Comparison of ENCODE assay signal across 21 mouse cellular contexts in the genomic region with DNA sequence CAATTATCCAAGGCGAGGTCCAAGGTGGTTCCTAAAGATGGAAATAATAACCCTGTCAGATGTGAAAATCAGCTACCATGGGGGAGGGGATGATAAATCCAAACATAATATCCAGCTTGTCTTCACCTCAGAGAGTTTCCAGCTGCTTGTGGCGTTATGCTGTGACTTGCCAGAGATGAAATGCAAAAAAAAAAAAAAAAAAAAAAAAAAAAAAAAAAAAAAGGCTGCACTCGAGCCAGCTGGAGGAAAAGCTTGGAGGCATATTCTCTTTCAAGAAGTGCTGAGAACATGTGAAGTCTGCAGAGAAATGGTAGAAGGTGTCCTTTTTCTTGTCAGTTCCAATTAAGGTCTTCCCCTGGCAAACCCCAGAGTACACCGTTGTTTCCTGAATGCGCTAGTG. TPM values are rescaled to one million over a fixed set of nuclear protein-coding genes. Genes with fewer than 3 reads are reported as not detected.
A peak's percentile ranks its signal among the peaks of the same experiment; 100 is the strongest.
DNase-seq lines count a peak whose midpoint lies in the region; ATAC-seq and TF ChIP-seq lines count a peak whose summit lies in the region.
"Had no signal": no experiment of that assay in that cellular context is flagged by ENCODE, and none has a peak within 500 bp of the region (broad histone marks: within the 10 kb centered on the region; RNA-seq: fewer than 3 reads in every experiment).

No protein-coding gene starts in this region.

- TF ChIP-seq POLR2A in brain, embryonic 14.5 days (IDR thresholded peaks at IDR 0.05; ENCODE audit: borderline replicate concordance, extremely low read depth, insufficient read depth, insufficient read length, poor library complexity, severe bottlenecking), result no peak

- intact Hi-C loops in left cerebral cortex, postnatal 36 days (cut with DNase I), result no loop called here

- no peak overlapping the region for H3K4me3 ChIP-seq in layer of hippocampus, adult 2 months
- H3K4me3 ChIP-seq in stomach, embryonic 14.5 days (ENCODE audit: low read depth, low read length), result no peak overlapping the region
- no peak overlapping the region for H3K4me3 ChIP-seq in stomach, postnatal 0 days (ENCODE audit: low read depth, low read length)
- H3K4me3 ChIP-seq: embryonic facial prominence, embryonic 12.5 days; forebrain, embryonic 15.5 days; heart, embryonic 12.5 days; intestine, embryonic 15.5 days; midbrain, embryonic 13.5 days; neural tube, embryonic 13.5 days; stomach, embryonic 15.5 days had no signal

- no peak for DNase-seq in layer of hippocampus, adult 2 months (ENCODE audit: low spot score in 2 of 2)
- no peak for DNase-seq in layer of hippocampus, postnatal 14 days (ENCODE audit: low spot score in 2 of 2)
- DNase-seq in stomach, postnatal 0 days (ENCODE audit: low spot score), result no peak
- peak; percentile 12 for DNase-seq in brain, embryonic 14.5 days (ENCODE audit: low read depth)
- DNase-seq in urinary bladder, postnatal 36 days (ENCODE audit: low spot score in 2 of 2), result no peak
- DNase-seq in left cerebral cortex, postnatal 36 days (ENCODE audit: low spot score in 2 of 2), result no peak
- DNase-seq: cerebellum, adult 8-10 months; gastrocnemius, postnatal 25 days; kidney, adult 9 months; layer of hippocampus, postnatal 36 days; liver; thymus, adult 2 months had no signal

- no peak overlapping the region for H3K9ac ChIP-seq in stomach, embryonic 14.5 days (replicated peaks; ENCODE audit: low read depth, low read length)
- no peak overlapping the region for H3K9ac ChIP-seq in stomach, postnatal 0 days (ENCODE audit: low read length)
- H3K9ac ChIP-seq: embryonic facial prominence, embryonic 12.5 days; forebrain, embryonic 15.5 days; heart, embryonic 12.5 days; hindbrain, embryonic 14.5 days; intestine, embryonic 15.5 days; midbrain, embryonic 13.5 days; neural tube, embryonic 13.5 days; stomach, embryonic 15.5 days had no signal

- H3K4me1 ChIP-seq in stomach, embryonic 14.5 days (ENCODE audit: control insufficient read depth, insufficient read depth, low read length), result peaks cover 10% of the 10 kb centered on the region
- no peaks in the 10 kb centered on the region for H3K4me1 ChIP-seq in stomach, postnatal 0 days (replicated peaks; ENCODE audit: control insufficient read depth, insufficient read depth)
- H3K4me1 ChIP-seq: forebrain, embryonic 15.5 days; intestine, embryonic 15.5 days; midbrain, embryonic 13.5 days; neural tube, embryonic 13.5 days had no signal

- no peaks in the 10 kb centered on the region for H3K27me3 ChIP-seq in stomach, embryonic 14.5 days (ENCODE audit: control insufficient read depth, insufficient read depth, low read length)
- no peaks in the 10 kb centered on the region for H3K27me3 ChIP-seq in stomach, postnatal 0 days (ENCODE audit: control insufficient read depth, insufficient read depth, low read length)
- H3K27me3 ChIP-seq: embryonic facial prominence, embryonic 12.5 days; forebrain, embryonic 15.5 days; heart, embryonic 12.5 days; intestine, embryonic 15.5 days; midbrain, embryonic 13.5 days; neural tube, embryonic 13.5 days; stomach, embryonic 15.5 days had no signal

- no peak for TF ChIP-seq CTCF in layer of hippocampus, adult 2 months (conservative IDR thresholded peaks at IDR 0.05)
- TF ChIP-seq CTCF in stomach, postnatal 0 days (IDR thresholded peaks at IDR 0.05; ENCODE audit: low read depth), result no peak
- TF ChIP-seq CTCF in brain, embryonic 14.5 days (IDR thresholded peaks at IDR 0.05; ENCODE audit: borderline replicate concordance, extremely low read depth, insufficient read depth, insufficient read length), result no peak

- no peaks in the 10 kb centered on the region for H3K9me3 ChIP-seq in stomach, embryonic 14.5 days (ENCODE audit: control insufficient read depth, low read depth, low read length)
- H3K9me3 ChIP-seq in stomach, postnatal 0 days (ENCODE audit: control insufficient read depth, low read length), result no peaks in the 10 kb centered on the region
- H3K9me3 ChIP-seq: embryonic facial prominence, embryonic 12.5 days; forebrain, embryonic 15.5 days; heart, embryonic 12.5 days; intestine, embryonic 15.5 days; midbrain, embryonic 13.5 days; neural tube, embryonic 13.5 days; stomach, embryonic 15.5 days had no signal

- H3K4me2 ChIP-seq in stomach, embryonic 14.5 days (replicated peaks; ENCODE audit: low read depth, low read length), result no peak overlapping the region
- no peak overlapping the region for H3K4me2 ChIP-seq in stomach, postnatal 0 days (replicated peaks; ENCODE audit: low read depth)
- H3K4me2 ChIP-seq: embryonic facial prominence, embryonic 12.5 days; forebrain, embryonic 15.5 days; heart, embryonic 12.5 days; hindbrain, embryonic 14.5 days; intestine, embryonic 15.5 days; midbrain, embryonic 13.5 days; neural tube, embryonic 13.5 days; stomach, embryonic 15.5 days had no signal

- peak overlapping the region; percentile 80 for H3K27ac ChIP-seq in layer of hippocampus, adult 2 months
- H3K27ac ChIP-seq in stomach, embryonic 14.5 days (ENCODE audit: low read length), result peak overlapping the region; percentile 35; the same call in 1 of the 2 replicates
- no peak overlapping the region for H3K27ac ChIP-seq in stomach, postnatal 0 days (replicated peaks)
- H3K27ac ChIP-seq: embryonic facial prominence, embryonic 12.5 days; forebrain, embryonic 15.5 days; hindbrain, embryonic 14.5 days; intestine, embryonic 15.5 days; midbrain, embryonic 13.5 days; neural tube, embryonic 13.5 days; stomach, embryonic 15.5 days had no signal

- ATAC-seq in stomach, embryonic 14.5 days (ENCODE audit: insufficient number of reproducible peaks, insufficient read depth, low FRiP score, low read depth), result peak; percentile 42; the same call in 1 of the 2 replicates
- ATAC-seq in stomach, postnatal 0 days (ENCODE audit: low FRiP score, low TSS enrichment), result no peak
- ATAC-seq: forebrain, embryonic 15.5 days; intestine, embryonic 15.5 days; midbrain, embryonic 13.5 days had no signal

- no peaks in the 10 kb centered on the region for H3K36me3 ChIP-seq in stomach, embryonic 14.5 days (ENCODE audit: control insufficient read depth, insufficient read depth, low read length)
- H3K36me3 ChIP-seq in stomach, postnatal 0 days (ENCODE audit: control insufficient read depth, insufficient read depth, low read length), result no peaks in the 10 kb centered on the region
- H3K36me3 ChIP-seq: embryonic facial prominence, embryonic 12.5 days; forebrain, embryonic 15.5 days; heart, embryonic 12.5 days; intestine, embryonic 15.5 days; midbrain, embryonic 13.5 days; neural tube, embryonic 13.5 days; stomach, embryonic 15.5 days had no signal

- no peak for TF ChIP-seq EP300 in stomach, postnatal 0 days (optimal IDR thresholded peaks at IDR 0.05)

- WGBS in stomach, embryonic 14.5 days, result 30% methylated on average over 5 of the region's 5 CpGs
- 30% methylated on average over 5 of the region's 5 CpGs for WGBS in stomach, postnatal 0 days

RNA-seq across cellular contexts. Expression of gene Emsy, which starts 8.6 kb away (rescaled TPM):
- total RNA-seq in layer of hippocampus, adult 2 months (2021), result 10 to 100 TPM; 69.9 to 82.7 TPM
- 10 to 100 TPM; 60.9 to 63.1 TPM for total RNA-seq in layer of hippocampus, postnatal 14 days (2021)
- polyA plus RNA-seq in stomach, embryonic 14.5 days (2014; fragmentation: Nextera tagmentation; extraction: Ambion mirVana), result 42.4 and 46.0 TPM in 2 replicates
- polyA plus RNA-seq in stomach, postnatal 0 days (2015; fragmentation: Nextera tagmentation; extraction: Ambion mirVana), result 5.0 and 6.3 TPM in 2 replicates
- 43.8 and 66.7 TPM in 2 replicates for polyA plus RNA-seq in brain, embryonic 14.5 days (2012; rRNA removed)
- total RNA-seq in left cerebral cortex, postnatal 36 days (2021), result 10 to 100 TPM; 50.8 to 71.6 TPM

RNA-seq across cellular contexts. Expression of gene Thap12, which starts 37.7 kb away (rescaled TPM):
- total RNA-seq in layer of hippocampus, adult 2 months (2021), result 10 to 100 TPM; 73.2 to 79.5 TPM
- total RNA-seq in layer of hippocampus, postnatal 14 days (2021), result 10 to 100 TPM; 72.3 to 74.9 TPM
- 55.9 and 61.7 TPM in 2 replicates for polyA plus RNA-seq in stomach, embryonic 14.5 days (2014; fragmentation: Nextera tagmentation; extraction: Ambion mirVana)
- polyA plus RNA-seq in stomach, postnatal 0 days (2015; fragmentation: Nextera tagmentation; extraction: Ambion mirVana), result 29.7 and 33.3 TPM in 2 replicates
- polyA plus RNA-seq in brain, embryonic 14.5 days (2012; rRNA removed), result 31.6 and 42.3 TPM in 2 replicates
- total RNA-seq in left cerebral cortex, postnatal 36 days (2021), result 10 to 100 TPM; 54.8 to 60.0 TPM
